Comparison of ENCODE assay signal across 8 mouse cellular contexts in genomic region chr8:90876213-90876721, GRCm38 (mm10). TPM values are rescaled to one million over a fixed set of nuclear protein-coding genes. Genes with fewer than 3 reads are reported as not detected.
DNase-seq lines count a peak whose midpoint lies in the region; ATAC-seq lines count a peak whose summit lies in the region.

No protein-coding gene starts in this region.

- H3K36me3 ChIP-seq in hindbrain, embryonic 13.5 days, result no peaks in the 10 kb centered on the region

- H3K4me3 ChIP-seq in hindbrain, embryonic 13.5 days, result peak overlapping the region; percentile 42; the same call in 1 of the 2 replicates

- H3K9me3 ChIP-seq in hindbrain, embryonic 13.5 days, result no peaks in the 10 kb centered on the region

- peak; percentile 27 for ATAC-seq in hindbrain, embryonic 13.5 days (ENCODE audit: low FRiP score)

- peak overlapping the region; percentile 70 for H3K4me2 ChIP-seq in hindbrain, embryonic 13.5 days

- H3K9ac ChIP-seq in hindbrain, embryonic 13.5 days, result peak overlapping the region; percentile 71; the same call in 1 of the 2 replicates

- no peaks in the 10 kb centered on the region for H3K27me3 ChIP-seq in hindbrain, embryonic 13.5 days

- DNase-seq in MN1 (ENCODE audit: low spot score), result peak; percentile 89
- peak; percentile 46 for DNase-seq in cerebellum, adult 8-10 months
- peak; percentile 75 to 80 for DNase-seq in frontal cortex, postnatal 36 days (ENCODE audit: low spot score in 2 of 2)
- peak; percentile 71 to 78 for DNase-seq in layer of hippocampus, postnatal 14 days (ENCODE audit: low spot score in 2 of 2)
- DNase-seq in lung, postnatal 14 days, result peak; percentile 67
- DNase-seq in ovary, postnatal 14 days (ENCODE audit: low spot score), result peak; percentile 46
- DNase-seq in urinary bladder, postnatal 36 days (ENCODE audit: low spot score in 2 of 2), result peak; percentile 77 to 81

- WGBS in hindbrain, embryonic 13.5 days, result 3% methylated on average over 12 of the region's 12 CpGs

- H3K27ac ChIP-seq in hindbrain, embryonic 13.5 days, result peak overlapping the region; percentile 92

- peaks cover 34% of the 10 kb centered on the region for H3K4me1 ChIP-seq in hindbrain, embryonic 13.5 days (replicated peaks)

RNA-seq across cellular contexts. Expression of gene Chd9, which starts 48.1 kb away (rescaled TPM):
- polyA plus RNA-seq in hindbrain, embryonic 13.5 days (2015; fragmentation: Nextera tagmentation; extraction: Ambion mirVana), result 76.4 and 89.0 TPM in 2 replicates
- 100 to 1,000 TPM; 233 to 237 TPM for total RNA-seq in layer of hippocampus, postnatal 14 days (2021)

RNA-seq across cellular contexts. Expression of gene Gm19935, which starts 59.1 kb away (rescaled TPM):
- polyA plus RNA-seq in hindbrain, embryonic 13.5 days (2015; fragmentation: Nextera tagmentation; extraction: Ambion mirVana), result 1.9 and 3.0 TPM in 2 replicates
- 1 to 10 TPM; 2.3 to 5.2 TPM for total RNA-seq in layer of hippocampus, postnatal 14 days (2021)

Comparison
In these comparisons a context has a peak if more than half of its experiments do, and no peak if none do; other contexts are left out.
1. Peak in every context shown above with its lines: DNase-seq, ATAC-seq, H3K4me3 ChIP-seq and H3K27ac ChIP-seq.